Mouse (Mus musculus): ENCODE results near the gene Pnliprp1. TPM values are rescaled to one million over a fixed set of nuclear protein-coding genes. Genes with fewer than 3 reads are reported as not detected.

Pnliprp1 gene
- polyA plus RNA-seq, 1 experiment from 2014 or later, result 39.9 TPM

- no peak for DNase-seq
- WGBS (ENCODE audit: insufficient replicate concordance), result 43% methylated on average over 5 of the region's 5 CpGs
These were observed 47.8 kb downstream of the Pnliprp1 start for GRCm38 (mm10) chr19:58776461-58776860.

GRCm38 (mm10) chr19:58781566-58781965 lies 52.9 kb downstream of the Pnliprp1 start:
- no peak overlapping the region for H3K9ac ChIP-seq
- no peaks in the 10 kb centered on the region for H3K27me3 ChIP-seq
- no peak overlapping the region for H3K4me3 ChIP-seq (replicated peaks)
- ATAC-seq (ENCODE audit: low read depth) (no peak), DNase-seq (no peak)
- H3K36me3 ChIP-seq, result no peaks in the 10 kb centered on the region
- H3K4me1 ChIP-seq (replicated peaks), result no peaks in the 10 kb centered on the region
- H3K4me2 ChIP-seq, result no peak overlapping the region
- WGBS (ENCODE audit: insufficient replicate concordance), result 56% methylated on average over 4 of the region's 4 CpGs
- H3K27ac ChIP-seq, result no peak overlapping the region
- no peaks in the 10 kb centered on the region for H3K9me3 ChIP-seq (replicated peaks)

More at GRCm38 (mm10) chr19:58776461-58776860, 47.8 kb downstream of the Pnliprp1 start:
- no peaks in the 10 kb centered on the region for H3K36me3 ChIP-seq
- no peak overlapping the region for H3K4me2 ChIP-seq
- no peak overlapping the region for H3K9ac ChIP-seq
- ATAC-seq (ENCODE audit: low read depth), result no peak
- H3K9me3 ChIP-seq (replicated peaks), result no peaks in the 10 kb centered on the region
- no peak overlapping the region for H3K4me3 ChIP-seq (replicated peaks)
- no peaks in the 10 kb centered on the region for H3K27me3 ChIP-seq
- no peak overlapping the region for H3K27ac ChIP-seq
- H3K4me1 ChIP-seq (replicated peaks), result no peaks in the 10 kb centered on the region

DNA sequence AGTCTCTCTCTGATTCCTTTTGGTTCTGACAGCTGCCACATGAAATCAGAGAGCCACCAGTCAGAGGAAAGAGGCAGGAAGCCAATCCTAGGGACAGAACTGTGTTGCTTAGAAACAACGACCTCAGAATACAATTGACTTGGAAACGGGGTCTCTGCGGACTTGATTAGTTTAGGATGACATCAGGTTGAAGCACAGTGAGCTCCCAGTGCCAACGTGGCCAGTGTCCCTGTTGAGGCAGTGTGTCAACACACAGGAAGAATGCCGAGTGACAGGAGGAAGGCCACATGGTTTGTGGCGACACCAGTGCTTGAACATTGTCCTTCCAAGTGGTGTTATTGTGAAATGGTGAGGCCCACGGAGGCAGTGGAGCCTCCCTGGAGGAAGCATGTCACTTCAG lies 55.3 kb downstream of the Pnliprp1 start:
- Histone ChIP-seq H3K36me3 (no peaks in the 10 kb centered on the region), H3K4me2 (no peak overlapping the region), H3K9ac (no peak overlapping the region), H3K9me3 (replicated peaks) (no peaks in the 10 kb centered on the region), H3K27ac (no peak overlapping the region), H3K27me3 (no peaks in the 10 kb centered on the region), H3K4me1 (replicated peaks) (no peaks in the 10 kb centered on the region), H3K4me3 (replicated peaks) (no peak overlapping the region)
- 16% methylated on average over 7 of the region's 7 CpGs for WGBS (ENCODE audit: insufficient replicate concordance)
- ATAC-seq (ENCODE audit: low read depth), result peak; percentile 23; the same call in 1 of the 2 replicates
- no peak for DNase-seq

DNA sequence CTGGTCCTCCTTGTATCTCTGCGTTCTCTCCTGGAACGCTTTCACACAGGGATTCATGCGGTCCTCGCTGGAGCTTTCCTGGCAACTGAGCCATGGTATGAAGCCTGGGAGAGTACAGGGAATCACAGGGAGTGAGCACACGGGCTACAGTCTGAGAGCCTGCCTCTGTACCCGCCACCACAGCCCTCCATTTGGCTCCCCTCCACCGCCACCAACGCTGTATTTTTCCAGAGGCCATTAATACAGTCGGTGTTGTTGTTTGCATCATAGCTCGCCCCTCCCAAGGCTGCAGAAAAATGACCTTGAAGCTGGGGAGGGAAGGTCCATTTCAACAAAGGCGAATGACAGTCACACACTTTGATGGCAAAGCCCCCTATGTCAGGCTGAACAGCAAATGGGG lies 60.5 kb downstream of the Pnliprp1 start:
- Histone ChIP-seq H3K27me3 (no peaks in the 10 kb centered on the region), H3K36me3 (no peaks in the 10 kb centered on the region), H3K4me3 (replicated peaks) (no peak overlapping the region), H3K4me1 (replicated peaks) (no peaks in the 10 kb centered on the region), H3K9me3 (replicated peaks) (no peaks in the 10 kb centered on the region), H3K27ac (no peak overlapping the region), H3K4me2 (no peak overlapping the region), H3K9ac (no peak overlapping the region)
- 64% methylated on average over 11 of the region's 11 CpGs for WGBS (ENCODE audit: insufficient replicate concordance)
- DNase-seq (no peak), ATAC-seq (ENCODE audit: low read depth) (no peak)

Other genes starting within 250 kb of the Pnliprp1 start
- gene Ccdc172, start 216.9 kb upstream of the Pnliprp1 start, polyA plus RNA-seq (2015; fragmentation: Nextera tagmentation; extraction: Ambion mirVana), result not detected in 2 replicates
- gene Pnlip, start 76.4 kb upstream of the Pnliprp1 start, polyA plus RNA-seq (2015; fragmentation: Nextera tagmentation; extraction: Ambion mirVana), result not detected in 2 replicates
- gene Pnliprp2, start 30.8 kb downstream of the Pnliprp1 start, polyA plus RNA-seq (2015; fragmentation: Nextera tagmentation; extraction: Ambion mirVana), result 5.3 and 6.4 TPM in 2 replicates
- gene 1700019N19Rik, start 65.6 kb downstream of the Pnliprp1 start, polyA plus RNA-seq (2015; fragmentation: Nextera tagmentation; extraction: Ambion mirVana), result 0.12 and 0.17 TPM in 2 replicates
- gene Eno4, start 214.5 kb downstream of the Pnliprp1 start, polyA plus RNA-seq (2015; fragmentation: Nextera tagmentation; extraction: Ambion mirVana), result 0.06 and 0.08 TPM in 2 replicates
- gene Hspa12a, start 214.8 kb downstream of the Pnliprp1 start, polyA plus RNA-seq (2015; fragmentation: Nextera tagmentation; extraction: Ambion mirVana), result 0.46 and 0.53 TPM in 2 replicates

Data from liver, embryonic 13.5 days (tissue).